Comparison of ENCODE assay signal across 8 mouse cellular contexts in genomic region chr19:6907811-6908540, GRCm38 (mm10). TPM values are rescaled to one million over a fixed set of nuclear protein-coding genes. Genes with fewer than 3 reads are reported as not detected.
DNase-seq lines count a peak whose midpoint lies in the region; ATAC-seq lines count a peak whose summit lies in the region.

No protein-coding gene starts in this region.

- H3K36me3 ChIP-seq in hindbrain, embryonic 14.5 days (replicated peaks; ENCODE audit: control insufficient read depth, insufficient read depth): peaks cover 55% of the 10 kb centered on the region

- H3K4me3 ChIP-seq in hindbrain, embryonic 14.5 days (replicated peaks; ENCODE audit: low read length): peak overlapping the region; percentile 71

- peaks cover 27% of the 10 kb centered on the region for H3K4me1 ChIP-seq in hindbrain, embryonic 14.5 days (replicated peaks; ENCODE audit: control insufficient read depth, insufficient read depth, low read length)

- H3K4me2 ChIP-seq in hindbrain, embryonic 14.5 days (replicated peaks): peak overlapping the region; percentile 94

- peak overlapping the region; percentile 83; the same call in 1 of the 2 replicates for H3K9ac ChIP-seq in hindbrain, embryonic 14.5 days

- no peak for ATAC-seq in hindbrain, embryonic 14.5 days (ENCODE audit: low FRiP score)
- no peak for ATAC-seq in frontal cortex, adult (ENCODE audit: low TSS enrichment)

- DNase-seq in cerebellum, adult 9-10 months: peak; percentile 46
- no peak for DNase-seq in cerebellum, postnatal 36 days
- DNase-seq in NIH3T3 (ENCODE audit: low read depth): peak; percentile 53
- DNase-seq in hindbrain, embryonic 14.5 days (ENCODE audit: low spot score): no peak
- DNase-seq in lung, postnatal 25 days (ENCODE audit: low spot score): peak; percentile 36
- DNase-seq in embryo, embryonic 10 days (ENCODE audit: low spot score): no peak
- no peak for DNase-seq in ovary, postnatal 10 days (ENCODE audit: low spot score)

- H3K27ac ChIP-seq in hindbrain, embryonic 14.5 days: no peak overlapping the region

- WGBS in hindbrain, embryonic 14.5 days: 89% methylated on average over 7 of the region's 7 CpGs

- no peaks in the 10 kb centered on the region for H3K9me3 ChIP-seq in hindbrain, embryonic 14.5 days (ENCODE audit: control insufficient read depth, low read length)

- no peaks in the 10 kb centered on the region for H3K27me3 ChIP-seq in hindbrain, embryonic 14.5 days (ENCODE audit: control insufficient read depth, insufficient read depth, low read length)

RNA-seq across cellular contexts. Expression of gene Trmt112, which starts 1.5 kb away (rescaled TPM):
- 107 and 118 TPM in 2 replicates for polyA plus RNA-seq in hindbrain, embryonic 14.5 days (2014; fragmentation: Nextera tagmentation; extraction: Ambion mirVana)

RNA-seq across cellular contexts. Expression of gene Prdx5, which starts 1.9 kb away (rescaled TPM):
- polyA plus RNA-seq in hindbrain, embryonic 14.5 days (2014; fragmentation: Nextera tagmentation; extraction: Ambion mirVana): 291 and 300 TPM in 2 replicates

RNA-seq across cellular contexts. Expression of gene Esrra, which starts 13.6 kb away (rescaled TPM):
- 6.2 and 7.3 TPM in 2 replicates for polyA plus RNA-seq in hindbrain, embryonic 14.5 days (2014; fragmentation: Nextera tagmentation; extraction: Ambion mirVana)

RNA-seq across cellular contexts. Expression of gene Catsperz, which starts 17.2 kb away (rescaled TPM):
- 1.7 and 2.3 TPM in 2 replicates for polyA plus RNA-seq in hindbrain, embryonic 14.5 days (2014; fragmentation: Nextera tagmentation; extraction: Ambion mirVana)

RNA-seq across cellular contexts. Expression of gene Kcnk4, which starts 26.3 kb away (rescaled TPM):
- 8.5 and 10.9 TPM in 2 replicates for polyA plus RNA-seq in hindbrain, embryonic 14.5 days (2014; fragmentation: Nextera tagmentation; extraction: Ambion mirVana)

Comparison
In these comparisons a context has a peak if more than half of its experiments do, and no peak if none do; other contexts are left out.
1. DNase-seq: peak in cerebellum, adult 9-10 months (single experiment), NIH3T3 (single experiment) and lung, postnatal 25 days (single experiment); none in cerebellum, postnatal 36 days (0 of 2), hindbrain, embryonic 14.5 days (single experiment), embryo, embryonic 10 days (single experiment) and ovary, postnatal 10 days (single experiment).